Mouse (Mus musculus): ENCODE data around the gene Ttc5.
A peak's percentile ranks its signal among the peaks of the same experiment; 100 is the strongest.
"Not testable (repeated sequence)": the region's sequence is repeated elsewhere in the genome, so short reads cannot be mapped to it uniquely, and the experiment has no call there.

Gene Ttc5

DNA sequence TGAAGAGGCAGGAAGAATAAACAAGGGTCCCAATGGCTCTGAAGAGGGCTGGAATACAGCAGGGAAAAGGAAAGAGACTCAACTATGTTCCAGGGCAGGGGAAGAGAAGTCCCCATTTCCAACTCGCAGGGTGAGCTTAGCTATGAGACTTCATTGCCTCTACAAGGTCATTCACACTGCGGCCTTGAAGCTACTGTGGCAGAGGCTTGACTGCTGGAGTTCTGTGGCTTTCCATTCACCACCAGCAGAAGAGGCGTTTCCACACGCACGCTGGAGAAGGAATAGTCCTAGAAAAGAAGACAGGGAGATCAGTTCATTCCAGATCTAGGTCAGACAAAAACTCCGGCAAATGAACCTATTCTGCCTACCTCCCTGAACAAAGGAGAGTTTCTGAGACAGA, 19.6 kb downstream of the Ttc5 start:
- no peak for DNase-seq

DNA sequence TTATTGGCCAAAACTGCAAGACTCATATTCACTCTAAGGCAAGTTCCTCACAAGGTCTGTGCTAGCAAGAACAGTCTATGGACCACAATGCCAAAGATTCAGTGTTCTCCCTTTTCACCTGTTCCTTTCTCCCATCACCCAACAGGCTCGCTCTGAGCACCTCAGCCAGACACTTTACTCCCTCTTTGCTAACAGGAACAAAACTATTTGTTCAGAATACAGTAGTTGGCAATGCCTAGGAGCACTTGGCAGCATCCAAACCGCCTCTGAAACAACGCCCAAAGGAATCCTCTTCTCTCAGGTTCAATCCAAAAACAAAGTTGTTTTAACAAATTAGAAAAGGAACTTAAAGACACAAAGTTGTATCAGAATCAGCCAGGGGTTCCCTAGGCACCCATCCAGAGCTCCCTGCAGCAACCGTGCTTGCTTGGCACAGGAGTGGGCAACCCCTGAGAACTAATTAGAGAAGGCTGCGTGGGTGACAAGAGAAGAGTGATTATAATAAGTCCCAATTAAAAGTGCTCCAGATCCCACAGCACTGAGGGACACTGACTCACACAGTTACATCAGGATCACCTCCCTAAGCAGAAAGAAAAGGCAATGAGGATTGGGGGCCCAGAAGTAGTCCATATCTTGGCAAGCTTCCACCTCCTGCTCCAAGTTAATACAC, 26.8 kb downstream of the Ttc5 start:
- peak; percentile 49 for DNase-seq

- DNase-seq: no peak
Observed at GRCm38 (mm10) chr14:50744994-50745393, 40.3 kb downstream of the Ttc5 start, which contains the start of gene Olfr749. Olfr749 (minus strand) TSS chr14:50745094.

DNA sequence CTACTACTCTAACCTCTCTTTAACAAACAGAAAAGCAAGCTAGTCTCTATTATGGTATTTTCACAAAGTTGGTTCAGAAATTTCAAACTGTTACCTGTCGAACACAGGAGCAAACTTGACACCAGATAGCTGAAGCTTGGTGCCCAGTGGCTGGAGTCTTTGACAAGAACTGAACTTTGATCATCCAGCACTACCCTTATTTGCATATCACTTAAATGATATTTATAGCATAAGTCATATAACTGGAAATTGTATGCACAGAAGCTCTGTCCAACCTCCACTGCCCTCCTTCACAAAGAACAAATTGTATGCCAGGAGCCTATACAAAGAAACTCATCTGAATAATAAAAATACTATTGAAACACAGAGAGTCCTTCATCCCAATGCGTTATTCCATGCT, 43.7 kb downstream of the Ttc5 start:
- DNase-seq: no peak

DNA sequence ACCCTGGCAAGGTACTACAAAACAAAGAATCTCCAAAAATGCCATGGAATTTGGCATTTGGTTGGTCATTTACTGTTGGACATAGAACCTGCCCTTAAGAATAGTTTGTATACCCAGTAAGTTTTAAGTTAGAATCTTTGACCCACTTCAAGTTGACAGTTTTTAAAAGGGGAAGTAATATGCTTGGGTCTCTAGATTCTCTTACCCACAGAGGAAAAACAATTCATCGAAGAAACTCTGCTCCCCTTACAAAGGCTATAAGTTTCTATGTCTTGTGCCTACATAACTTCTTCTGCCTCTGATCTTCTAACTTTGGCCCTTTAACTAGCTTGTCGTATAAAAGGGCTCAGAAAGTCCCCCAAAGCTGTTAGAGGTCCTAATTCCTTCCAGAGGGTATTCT, 45.0 kb downstream of the Ttc5 start:
- no peak for DNase-seq

DNA sequence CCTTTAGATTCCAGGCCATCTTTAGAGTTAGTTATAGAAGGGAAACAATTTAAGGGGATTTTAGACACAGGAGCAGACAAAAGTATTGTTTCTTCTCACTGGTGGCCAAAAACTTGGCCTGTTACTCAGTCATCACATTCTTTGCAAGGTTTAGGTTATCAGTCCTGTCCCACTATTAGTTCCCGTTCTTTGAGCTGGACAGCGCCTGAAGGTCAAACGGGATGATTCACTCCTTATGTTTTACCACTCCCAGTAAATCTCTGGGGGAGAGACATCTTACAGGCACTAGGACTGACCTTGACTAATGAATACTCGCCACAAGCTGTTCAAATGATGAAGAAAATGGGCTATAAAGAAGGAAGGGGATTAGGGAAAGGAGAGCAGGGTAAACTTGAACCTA, 62.9 kb downstream of the Ttc5 start:
- not testable (repeated sequence) for DNase-seq

- DNase-seq: not testable (repeated sequence)
Observed at GRCm38 (mm10) chr14:50719875-50720274, 65.4 kb downstream of the Ttc5 start.

Measured in right cerebral cortex, adult 18-20 months (tissue).